Mouse (Mus musculus) frontal cortex, adult 2 months (tissue): ENCODE measurements around the gene Ube2o. TPM values are rescaled to one million over a fixed set of nuclear protein-coding genes. Genes with fewer than 3 reads are reported as not detected.

Experiments used
- DNase-seq, 2 experiments: peaks; one replicate each; pipeline ENCODE4 v3.0.0; 2022; ENCODE audit warnings: low spot score in 1 of 2; ENCODE audit errors: extremely low spot score in 1 of 2
- polyA plus RNA-seq: library from polyadenylated mRNA; depleted of rRNA; stranded (reverse); fragments of >200 nt; gene quantifications from 2 replicates; pipeline ENCODE4 v1.2.3, GENCODE M21; 2012

The Ube2o gene
- polyA plus RNA-seq, 1 experiment, result 86.0 TPM

- no peak for DNase-seq
Observed at GRCm38 (mm10) chr11:116547296-116548060, 33.8 kb downstream of the Ube2o start.

- DNase-seq, result peak in 1 of 2 experiments; percentile 65
Observed at GRCm38 (mm10) chr11:116543110-116543509, 38.1 kb downstream of the Ube2o start.

- DNase-seq, result no peak
Observed at GRCm38 (mm10) chr11:116541183-116541582, 40.1 kb downstream of the Ube2o start.

- no peak for DNase-seq
Observed at GRCm38 (mm10) chr11:116538142-116538735, 43.0 kb downstream of the Ube2o start.

- no peak for DNase-seq
Observed at GRCm38 (mm10) chr11:116537388-116537787, 43.9 kb downstream of the Ube2o start.

GRCm38 (mm10) chr11:116536685-116537084 lies 44.6 kb downstream of the Ube2o start:
- DNase-seq, result no peak

GRCm38 (mm10) chr11:116534154-116534865 lies 46.9 kb downstream of the Ube2o start:
- peak in 1 of 2 experiments; percentile 84 for DNase-seq

- DNase-seq, result no peak
Observed at GRCm38 (mm10) chr11:116533341-116534153, 47.7 kb downstream of the Ube2o start.

- DNase-seq, result no peak
Observed at GRCm38 (mm10) chr11:116532810-116533338, 48.4 kb downstream of the Ube2o start.

GRCm38 (mm10) chr11:116532262-116532809 lies 48.9 kb downstream of the Ube2o start:
- no peak for DNase-seq

- no peak for DNase-seq
Observed at GRCm38 (mm10) chr11:116531371-116532191, 49.7 kb downstream of the Ube2o start.

- no peak for DNase-seq
Observed at GRCm38 (mm10) chr11:116530187-116531147, 50.8 kb downstream of the Ube2o start, which contains the start of gene Sphk1. TSS of gene Sphk1 (plus strand) at chr11:116530925.

GRCm38 (mm10) chr11:116528636-116529320 lies 52.5 kb downstream of the Ube2o start:
- no peak for DNase-seq

GRCm38 (mm10) chr11:116523699-116524189 lies 57.5 kb downstream of the Ube2o start:
- no peak for DNase-seq

GRCm38 (mm10) chr11:116522886-116523698 lies 58.2 kb downstream of the Ube2o start:
- DNase-seq, result no peak

- no peak for DNase-seq
Observed at GRCm38 (mm10) chr11:116522046-116522445, 59.2 kb downstream of the Ube2o start.
